Mouse (Mus musculus): ENCODE results near the gene Smyd3.

Smyd3 gene

DNA sequence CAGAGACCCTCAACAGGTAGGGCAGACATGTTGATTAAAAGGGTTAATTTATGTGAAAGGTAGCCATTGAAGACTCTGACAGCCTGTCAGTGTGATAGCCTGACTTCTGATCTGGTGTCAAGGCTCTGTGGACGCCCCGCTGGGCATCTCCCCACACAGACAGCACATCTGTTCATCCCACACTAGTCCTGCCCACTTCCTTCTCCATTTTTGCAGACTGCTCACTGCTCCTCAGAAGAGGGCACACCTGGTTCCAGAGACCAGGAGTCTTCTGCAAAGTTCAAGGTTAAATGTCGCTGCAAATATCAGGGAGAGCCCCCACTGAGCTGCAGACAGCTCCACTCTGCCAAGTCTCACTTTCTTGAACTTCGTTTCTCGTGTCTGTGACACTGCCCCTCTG, 299.8 kb downstream of the Smyd3 start:
- DNase-seq (ENCODE audit: low spot score) = no peak

- DNase-seq (ENCODE audit: low spot score) = peak; percentile 5
These were observed 300.8 kb downstream of the Smyd3 start for GRCm38 (mm10) chr1:179217036-179217435.

- no peak for DNase-seq (ENCODE audit: low spot score)
These were observed 304.5 kb downstream of the Smyd3 start for GRCm38 (mm10) chr1:179213381-179213780.

DNA sequence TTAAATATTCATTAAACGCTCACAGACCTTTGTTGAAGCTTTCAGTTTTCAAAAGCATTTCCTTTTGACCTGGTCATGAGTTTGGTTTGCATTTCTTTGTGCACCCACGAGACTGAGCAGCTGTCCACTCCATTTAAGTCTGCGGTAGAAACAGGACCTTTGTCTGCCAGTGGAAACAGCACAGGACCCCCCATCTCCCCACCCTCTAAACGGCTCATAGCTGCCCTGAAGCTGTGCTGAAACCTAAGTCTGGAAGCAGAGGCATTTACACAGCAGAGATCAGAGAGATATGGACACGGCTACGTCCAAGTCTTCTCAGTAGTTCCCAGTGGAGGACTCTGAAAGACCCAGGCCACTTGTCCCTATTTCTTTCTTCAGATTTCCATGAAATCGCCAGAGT, 305.5 kb downstream of the Smyd3 start:
- DNase-seq (ENCODE audit: low spot score) = no peak

- DNase-seq (ENCODE audit: low spot score) = no peak
These were observed 306.5 kb downstream of the Smyd3 start for GRCm38 (mm10) chr1:179211313-179211712.

DNA sequence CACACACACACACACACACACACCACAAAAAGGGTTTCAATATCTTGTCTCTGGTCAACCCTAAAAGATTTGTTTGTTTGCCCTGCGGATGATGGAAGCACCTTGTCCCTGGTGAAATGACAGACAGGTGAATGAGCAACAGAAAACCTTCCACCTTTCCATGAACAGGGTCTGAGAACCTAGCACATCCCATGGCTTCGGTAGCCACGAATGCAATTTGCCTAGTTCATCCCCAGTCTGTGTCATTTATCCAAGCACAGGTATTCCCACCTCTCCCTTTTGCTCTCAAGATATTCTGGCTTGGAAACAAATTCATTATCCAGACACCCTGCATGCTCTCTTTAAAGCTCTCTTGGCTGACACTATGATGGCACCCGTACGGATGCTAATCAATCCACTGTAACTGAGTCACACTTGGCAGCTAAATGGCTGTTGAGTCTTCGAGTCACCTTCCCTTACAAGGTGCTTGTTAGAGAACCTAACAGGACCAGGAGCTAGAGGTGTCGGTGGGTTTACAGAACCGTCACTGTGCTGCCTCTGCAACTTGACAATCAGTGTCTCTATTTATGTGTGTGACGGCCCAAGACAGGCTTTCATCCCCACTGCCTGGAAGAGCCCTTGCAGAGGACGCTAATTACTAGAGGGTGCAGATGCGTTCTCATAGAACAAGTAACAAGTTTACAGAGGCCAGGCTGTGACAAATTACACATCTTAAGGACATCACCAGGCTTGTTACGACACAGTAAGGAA, 309.8 kb downstream of the Smyd3 start:
- no peak for DNase-seq (ENCODE audit: low spot score)

GRCm38 (mm10) chr1:179207180-179207741, 310.6 kb downstream of the Smyd3 start:
- no peak for DNase-seq (ENCODE audit: low spot score)

DNA sequence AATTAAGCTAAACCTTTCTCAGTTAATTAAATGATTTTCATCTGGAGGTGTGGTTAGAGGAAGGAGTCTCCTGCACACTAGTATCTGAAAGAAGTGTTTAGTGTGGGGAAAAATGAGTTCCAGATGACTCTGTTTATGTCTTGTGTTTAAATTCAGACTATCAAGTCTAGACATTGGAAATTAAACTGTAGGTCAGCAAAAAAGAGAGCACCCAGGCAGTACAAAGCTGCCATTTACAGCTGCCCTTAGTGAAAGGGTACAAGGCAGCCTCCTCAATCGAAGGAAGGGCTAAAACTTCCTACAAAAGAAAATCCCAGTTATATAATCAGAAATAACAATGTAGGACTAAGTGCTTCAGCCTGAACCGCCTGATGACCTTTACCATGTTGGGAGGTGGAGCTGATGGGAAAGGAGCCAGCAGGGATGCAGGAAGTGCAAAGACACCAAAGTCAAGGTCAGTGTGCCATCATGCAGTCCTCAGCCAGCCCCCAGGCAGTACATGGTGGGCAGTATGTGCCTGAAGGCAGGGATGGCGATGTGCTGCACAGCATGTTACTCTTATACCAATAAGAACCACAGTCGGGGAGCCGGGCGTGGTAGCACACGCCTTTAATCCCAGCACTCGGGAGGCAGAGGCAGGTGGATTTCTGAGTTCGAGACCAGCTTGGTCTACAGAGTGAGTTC, 319.2 kb downstream of the Smyd3 start:
- peak; percentile 4 for DNase-seq (ENCODE audit: low spot score)

- peak; percentile 13 for DNase-seq (ENCODE audit: low spot score)
These were observed 319.9 kb downstream of the Smyd3 start for GRCm38 (mm10) chr1:179197821-179198516.

GRCm38 (mm10) chr1:179197156-179197555, 320.7 kb downstream of the Smyd3 start:
- DNase-seq (ENCODE audit: low spot score) = no peak

GRCm38 (mm10) chr1:179196422-179196821, 321.4 kb downstream of the Smyd3 start:
- no peak for DNase-seq (ENCODE audit: low spot score)

DNA sequence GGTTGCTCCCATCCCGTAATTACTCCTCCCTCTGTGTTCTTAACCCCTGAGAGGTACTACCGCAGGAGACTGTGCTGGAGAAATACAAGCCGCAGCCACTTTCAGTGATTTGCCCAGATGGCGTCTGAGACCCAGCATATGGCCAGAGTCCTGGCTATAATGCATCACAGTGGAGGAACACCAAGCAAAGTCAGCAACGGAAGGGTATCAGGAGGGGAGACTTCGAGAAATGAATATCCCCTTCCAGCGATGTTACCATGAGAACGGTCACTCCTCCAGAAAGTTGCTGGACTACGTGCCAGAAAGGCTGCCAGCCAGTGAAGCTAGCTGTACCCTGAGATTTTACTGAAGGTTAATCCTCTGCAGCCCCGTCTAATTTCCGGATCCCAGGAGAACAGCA, 325.1 kb downstream of the Smyd3 start:
- DNase-seq (ENCODE audit: low spot score) = no peak

DNA sequence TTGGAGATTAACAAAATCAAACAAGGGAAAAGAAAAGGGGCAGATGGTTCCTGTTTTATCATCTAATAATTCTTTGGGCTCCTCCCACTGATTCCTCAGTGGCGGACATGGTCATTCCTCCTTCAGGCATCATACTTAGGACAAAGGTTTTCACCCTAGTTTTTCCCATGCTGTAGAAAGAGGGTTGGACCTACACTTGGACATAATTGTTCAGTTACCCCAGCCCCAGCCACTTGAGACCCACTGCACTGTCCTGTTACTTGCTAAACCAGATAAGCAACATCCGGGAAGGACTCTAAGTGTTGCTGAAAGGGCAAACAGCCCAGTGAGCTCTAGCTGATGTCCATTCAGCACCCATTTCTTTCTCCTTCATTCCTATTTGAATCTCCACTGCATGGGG, 327.0 kb downstream of the Smyd3 start:
- DNase-seq (ENCODE audit: low spot score) = no peak

GRCm38 (mm10) chr1:179187171-179187570, 330.7 kb downstream of the Smyd3 start:
- DNase-seq (ENCODE audit: low spot score) = no peak

DNA sequence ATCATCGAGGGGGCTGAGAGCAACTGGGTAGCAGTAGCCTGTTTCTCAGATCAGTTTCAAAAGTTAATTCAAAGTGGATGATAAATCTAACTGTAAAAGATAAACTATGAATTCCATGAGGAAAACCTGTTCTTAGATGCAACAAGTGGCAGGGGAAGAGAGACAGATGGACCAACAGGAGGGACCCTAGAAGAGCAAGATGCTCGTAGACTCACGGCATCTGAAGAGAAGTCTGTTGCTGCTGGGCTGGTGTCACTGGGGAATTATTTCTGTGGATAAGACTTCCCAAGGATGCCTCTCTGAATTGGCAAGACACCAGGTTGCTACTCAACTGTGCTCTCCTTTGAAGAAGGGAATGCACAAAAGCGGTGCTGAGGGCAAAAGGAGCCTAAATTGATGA, 333.2 kb downstream of the Smyd3 start:
- no peak for DNase-seq (ENCODE audit: low spot score)

- no peak for DNase-seq (ENCODE audit: low spot score)
These were observed 334.3 kb downstream of the Smyd3 start for GRCm38 (mm10) chr1:179183499-179183898.

DNA sequence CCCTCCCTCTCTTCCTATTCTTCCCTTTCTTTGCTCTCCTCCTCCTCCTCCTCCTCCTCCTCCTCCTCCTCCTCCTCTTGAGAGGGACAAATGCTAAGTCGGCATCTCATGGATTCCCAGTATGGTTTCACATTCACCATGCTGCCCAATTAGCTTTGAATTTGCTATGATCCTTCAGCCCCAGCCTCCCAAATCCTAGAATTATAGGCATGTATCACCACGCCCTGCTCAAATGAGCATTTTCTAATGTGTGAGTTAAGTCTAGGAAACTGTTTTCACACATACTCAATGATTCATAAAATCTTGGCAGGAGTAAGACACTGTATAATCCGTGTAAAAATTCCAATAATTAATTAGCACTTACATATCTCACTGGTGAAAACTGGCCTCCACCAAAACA, 337.3 kb downstream of the Smyd3 start:
- no peak for DNase-seq (ENCODE audit: low spot score)

GRCm38 (mm10) chr1:179176861-179177658, 340.8 kb downstream of the Smyd3 start:
- DNase-seq (ENCODE audit: low spot score) = no peak

DNA sequence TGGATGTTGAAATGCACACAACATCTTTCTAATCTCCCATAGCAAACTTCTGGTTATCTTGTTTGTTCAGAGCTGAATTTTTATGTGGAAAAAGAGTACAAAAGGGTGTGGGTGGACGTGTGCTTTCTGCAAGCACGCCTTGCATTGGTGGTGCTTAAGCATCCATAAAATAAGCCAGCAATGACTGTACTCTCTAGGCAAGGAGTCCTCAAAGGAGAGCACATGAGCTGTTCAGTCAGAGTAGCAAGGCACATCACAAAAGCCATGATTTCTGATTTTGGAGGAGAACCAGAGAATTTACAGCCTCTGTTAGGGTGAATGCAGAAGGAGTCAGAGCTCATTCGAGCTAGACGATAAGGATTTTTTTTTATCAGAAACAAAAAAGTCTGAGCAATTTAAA, 343.6 kb downstream of the Smyd3 start:
- DNase-seq (ENCODE audit: low spot score) = no peak

GRCm38 (mm10) chr1:179170555-179170954, 347.3 kb downstream of the Smyd3 start:
- no peak for DNase-seq (ENCODE audit: low spot score)

- no peak for DNase-seq (ENCODE audit: low spot score)
These were observed 348.1 kb downstream of the Smyd3 start for GRCm38 (mm10) chr1:179169749-179170148.

- no peak for DNase-seq (ENCODE audit: low spot score)
These were observed 348.7 kb downstream of the Smyd3 start for GRCm38 (mm10) chr1:179169161-179169560.

All from adipocyte (in vitro differentiated cells).